Mouse (Mus musculus) brain, embryonic 14.5 days (tissue): ENCODE measurements around the gene Acy3.

Experiments
- CTCF ChIP-seq: fragments of 200-500 bp; IDR thresholded peaks from 2 replicates; pipeline ENCODE4 v1.5.1; 2012; ENCODE audit warnings: inconsistent platforms, mild to moderate bottlenecking, moderate library complexity, borderline replicate concordance; ENCODE audit not compliant: insufficient read depth, insufficient read length; ENCODE audit errors: extremely low read depth
- POLR2A ChIP-seq: fragments of 200-500 bp; IDR thresholded peaks from 2 replicates; pipeline ENCODE4 v1.6.1; 2012; ENCODE audit warnings: mild to moderate bottlenecking, inconsistent platforms, borderline replicate concordance; ENCODE audit not compliant: poor library complexity, insufficient read depth, insufficient read length, severe bottlenecking; ENCODE audit errors: extremely low read depth

DNA sequence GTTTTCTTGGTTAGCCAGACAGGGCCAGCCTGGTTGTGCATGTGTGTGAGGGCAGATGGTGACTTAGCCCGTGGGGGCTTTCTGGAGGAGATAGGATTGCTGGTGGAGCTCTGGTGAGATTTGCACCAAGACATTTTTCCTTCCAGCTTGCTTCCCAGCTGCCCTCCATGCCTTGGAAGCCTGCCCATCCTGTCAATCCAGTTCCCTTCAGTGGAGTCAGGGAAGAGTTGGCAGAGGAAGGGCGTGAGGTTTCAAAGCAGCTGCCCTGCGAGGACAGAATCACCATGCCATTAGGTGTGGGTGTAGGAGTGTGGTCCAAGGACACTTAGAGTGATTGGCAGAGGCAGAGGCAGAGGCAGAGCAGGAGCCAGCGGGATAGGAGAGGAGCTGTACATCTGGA, 27.9 kb upstream of the Acy3 start, which contains the start of gene Aldh3b3:
- TF ChIP-seq CTCF (no peak), POLR2A (no peak)
